Mouse (Mus musculus) CH12.LX (cell line): ENCODE data around the gene Smpd3.
A peak's percentile ranks its signal among the peaks of the same experiment; 100 is the strongest.

Experiments
- CHD2 ChIP-seq: IDR thresholded peaks from 2 replicates; pipeline ENCODE4 v1.6.1; 2011; ENCODE audit warnings: low read length, improper control_type of control experiment
- CTCF ChIP-seq, 2 experiments: IDR thresholded peaks in 1 of 2; conservative IDR thresholded peaks in 1 of 2; 2 replicates each; pipeline ENCODE4 v1.5.1; 2011 to 2012; ENCODE audit warnings: low read depth in 2 of 2, low read length in 2 of 2, improper control_type of control experiment in 1 of 2, inconsistent platforms in 1 of 2, mild to moderate bottlenecking in 1 of 2, moderate library complexity in 1 of 2
- E2F4 ChIP-seq: IDR thresholded peaks from 2 replicates; pipeline ENCODE4 v1.6.1; 2011; ENCODE audit warnings: low read depth, low read length, improper control_type of control experiment; ENCODE audit not compliant: insufficient replicate concordance
- ELF1 ChIP-seq: IDR thresholded peaks from 2 replicates; pipeline ENCODE4 v1.6.1; 2014; ENCODE audit warnings: low read depth, mild to moderate bottlenecking, inconsistent platforms, low read length, improper control_type of control experiment
- POLR2A ChIP-seq: IDR thresholded peaks from 2 replicates; pipeline ENCODE4 v1.6.1; 2011; ENCODE audit warnings: low read depth, mild to moderate bottlenecking, improper control_type of control experiment, low read length

GRCm38 (mm10) chr8:106210821-106211345, 126.9 kb downstream of the Smpd3 start, which contains the start of the genes Slc7a6os and Prmt7:
- no peak for TF ChIP-seq CHD2
- no peak for TF ChIP-seq CTCF (conservative IDR thresholded peaks at IDR 0.05 in 1 of 2, IDR thresholded peaks at IDR 0.05 in 1 of 2; ENCODE audit: low read depth in 2 of 2, low read length in 2 of 2)
- TF ChIP-seq ELF1, result peak; percentile 94
- TF ChIP-seq POLR2A, result peak; percentile 99
- TF ChIP-seq E2F4, result no peak
